Mouse (Mus musculus): ENCODE data around the gene Gm17324. TPM values are rescaled to one million over a fixed set of nuclear protein-coding genes. Genes with fewer than 3 reads are reported as not detected.

Gene Gm17324
- polyA plus RNA-seq, 1 experiment from 2014 or later = 0.70 TPM

DNA sequence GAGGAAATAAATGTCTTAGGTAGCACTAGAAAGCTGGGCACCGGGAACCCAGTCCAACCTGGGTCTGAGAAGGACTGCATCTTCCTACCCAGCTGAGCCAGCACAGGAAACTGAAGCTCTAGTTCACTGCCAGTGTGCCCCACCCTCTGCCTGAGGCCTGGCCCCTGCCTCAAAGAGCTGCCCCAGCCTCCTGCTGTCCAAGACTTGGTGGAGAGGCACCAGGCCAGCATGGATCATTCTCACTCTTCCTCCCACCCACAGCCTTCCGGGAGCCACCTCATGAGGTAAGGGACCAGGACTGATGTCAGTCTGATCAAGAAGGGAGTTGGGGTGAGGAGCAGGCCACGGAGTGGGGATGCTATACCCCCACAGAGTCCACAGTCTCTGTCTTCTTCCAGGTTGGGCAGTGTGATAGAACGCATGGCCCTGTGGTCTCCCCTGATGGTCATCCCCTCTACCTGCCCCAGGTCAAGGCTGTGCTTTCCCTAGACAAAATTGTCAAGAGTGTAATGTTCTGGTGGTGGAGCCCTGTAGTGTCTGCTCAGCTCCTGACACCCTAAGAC lies 19.6 kb downstream of the Gm17324 start:
- no peak for TF ChIP-seq CTCF (IDR thresholded peaks at IDR 0.05; ENCODE audit: low read depth)
- Histone ChIP-seq H3K4me2 (ENCODE audit: low read length) (no peak overlapping the region), H3K4me3 (replicated peaks; ENCODE audit: low read depth, low read length) (no peak overlapping the region), H3K9ac (ENCODE audit: low read depth, low read length) (no peak overlapping the region), H3K4me1 (replicated peaks; ENCODE audit: insufficient read depth, low read length) (no peaks in the 10 kb centered on the region), H3K9me3 (replicated peaks; ENCODE audit: low read length) (no peaks in the 10 kb centered on the region), H3K27ac (no peak overlapping the region), H3K27me3 (ENCODE audit: insufficient read depth, low read length) (no peaks in the 10 kb centered on the region), H3K36me3 (ENCODE audit: insufficient read depth, low read length) (no peaks in the 10 kb centered on the region)
- WGBS = 85% methylated on average over 4 of the region's 4 CpGs
- ATAC-seq (replicated peaks; ENCODE audit: low FRiP score, low read depth) = no peak
- no peak for DNase-seq (ENCODE audit: low spot score)

- no peak overlapping the region for H3K27ac ChIP-seq
- H3K4me3 ChIP-seq (replicated peaks; ENCODE audit: low read depth, low read length) = no peak overlapping the region
- no peaks in the 10 kb centered on the region for H3K27me3 ChIP-seq (ENCODE audit: insufficient read depth, low read length)
- no peak overlapping the region for H3K4me2 ChIP-seq (ENCODE audit: low read length)
- TF ChIP-seq CTCF (IDR thresholded peaks at IDR 0.05; ENCODE audit: low read depth) = no peak
- H3K9me3 ChIP-seq (replicated peaks; ENCODE audit: low read length) = no peaks in the 10 kb centered on the region
- 0 out of 2 replicates have a peak, but pooled peaks have one; percentile 17 for ATAC-seq (replicated peaks; ENCODE audit: low FRiP score, low read depth)
- no peaks in the 10 kb centered on the region for H3K4me1 ChIP-seq (replicated peaks; ENCODE audit: insufficient read depth, low read length)
- H3K36me3 ChIP-seq (ENCODE audit: insufficient read depth, low read length) = no peaks in the 10 kb centered on the region
- DNase-seq (ENCODE audit: low spot score) = no peak
- H3K9ac ChIP-seq (ENCODE audit: low read depth, low read length) = no peak overlapping the region
- 49% methylated on average over 6 of the region's 6 CpGs for WGBS
Measured at GRCm38 (mm10) chr9:78428185-78428584, 20.4 kb downstream of the Gm17324 start.

GRCm38 (mm10) chr9:78427362-78427781 lies 21.2 kb downstream of the Gm17324 start:
- peak overlapping the region; percentile 24; the same call in 1 of the 2 replicates for H3K4me3 ChIP-seq (replicated peaks; ENCODE audit: low read depth, low read length)
- no peak for TF ChIP-seq CTCF (IDR thresholded peaks at IDR 0.05; ENCODE audit: low read depth)
- peak overlapping the region; percentile 66 for H3K4me2 ChIP-seq (ENCODE audit: low read length)
- DNase-seq (ENCODE audit: low spot score) (no peak), ATAC-seq (replicated peaks; ENCODE audit: low FRiP score, low read depth) (peak; percentile 33; the same call in 1 of the 2 replicates)
- 36% methylated on average over 24 of the region's 27 CpGs for WGBS
- no peaks in the 10 kb centered on the region for H3K9me3 ChIP-seq (replicated peaks; ENCODE audit: low read length)
- no peaks in the 10 kb centered on the region for H3K36me3 ChIP-seq (ENCODE audit: insufficient read depth, low read length)
- H3K27me3 ChIP-seq (ENCODE audit: insufficient read depth, low read length) = no peaks in the 10 kb centered on the region
- no peaks in the 10 kb centered on the region for H3K4me1 ChIP-seq (replicated peaks; ENCODE audit: insufficient read depth, low read length)
- no peak overlapping the region for H3K27ac ChIP-seq
- H3K9ac ChIP-seq (ENCODE audit: low read depth, low read length) = 0 out of 2 replicates have a peak overlapping the region, but pooled peaks have one; percentile 18

GRCm38 (mm10) chr9:78401596-78401995 lies 47.0 kb downstream of the Gm17324 start:
- 97% methylated on average over 7 of the region's 7 CpGs for WGBS
- H3K9me3 ChIP-seq (replicated peaks; ENCODE audit: low read length) = no peaks in the 10 kb centered on the region
- ATAC-seq (replicated peaks; ENCODE audit: low FRiP score, low read depth) (no peak), DNase-seq (ENCODE audit: low spot score) (no peak)
- no peak overlapping the region for H3K9ac ChIP-seq (ENCODE audit: low read depth, low read length)
- no peaks in the 10 kb centered on the region for H3K36me3 ChIP-seq (ENCODE audit: insufficient read depth, low read length)
- no peaks in the 10 kb centered on the region for H3K4me1 ChIP-seq (replicated peaks; ENCODE audit: insufficient read depth, low read length)
- H3K4me2 ChIP-seq (ENCODE audit: low read length) = no peak overlapping the region
- 0 out of 2 replicates have a peak, but pooled peaks cover 4% of the 10 kb centered on the region for H3K27me3 ChIP-seq (ENCODE audit: insufficient read depth, low read length)
- no peak overlapping the region for H3K4me3 ChIP-seq (replicated peaks; ENCODE audit: low read depth, low read length)
- TF ChIP-seq CTCF (IDR thresholded peaks at IDR 0.05; ENCODE audit: low read depth) = no peak
- H3K27ac ChIP-seq = no peak overlapping the region

DNA sequence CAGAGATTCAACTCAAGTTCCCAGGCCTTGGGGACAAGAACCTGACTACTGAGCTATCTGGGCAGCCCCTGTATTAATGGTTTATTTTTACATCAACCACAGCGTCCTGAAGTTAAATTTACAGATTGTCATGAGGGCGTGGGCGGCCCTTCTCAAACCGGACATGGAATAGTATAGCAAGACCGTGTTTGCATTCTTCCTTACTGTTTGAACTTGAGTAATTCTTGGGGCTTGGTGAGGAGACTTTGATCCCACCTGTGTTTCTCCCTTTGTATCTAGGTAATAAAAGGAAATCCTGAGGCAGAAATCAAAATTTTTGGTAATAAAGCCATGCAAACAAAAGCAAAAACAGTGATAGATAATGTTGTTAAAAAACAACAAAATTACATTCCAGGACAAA lies 48.0 kb downstream of the Gm17324 start:
- Histone ChIP-seq H3K9me3 (replicated peaks; ENCODE audit: low read length) (no peaks in the 10 kb centered on the region), H3K27me3 (ENCODE audit: insufficient read depth, low read length) (peaks cover 11% of the 10 kb centered on the region; the same call in 1 of the 2 replicates), H3K4me1 (replicated peaks; ENCODE audit: insufficient read depth, low read length) (peaks cover 6% of the 10 kb centered on the region), H3K9ac (ENCODE audit: low read depth, low read length) (no peak overlapping the region), H3K4me2 (ENCODE audit: low read length) (no peak overlapping the region), H3K4me3 (replicated peaks; ENCODE audit: low read depth, low read length) (no peak overlapping the region), H3K36me3 (ENCODE audit: insufficient read depth, low read length) (no peaks in the 10 kb centered on the region), H3K27ac (no peak overlapping the region)
- 65% methylated on average over 5 of the region's 5 CpGs for WGBS
- TF ChIP-seq CTCF (IDR thresholded peaks at IDR 0.05; ENCODE audit: low read depth) = no peak
- ATAC-seq (replicated peaks; ENCODE audit: low FRiP score, low read depth) (no peak), DNase-seq (ENCODE audit: low spot score) (no peak)

Small RNAs within 50 kb of the gene (microRNA-seq; reads per million reads assigned to microRNA genes)
- not detected for gene Gm26377

Other genes starting within 250 kb of the Gm17324 start
- 23.4 and 33.9 TPM in 2 replicates for gene Gsta1, start 218.1 kb downstream of the Gm17324 start, polyA plus RNA-seq (2015; fragmentation: Nextera tagmentation; extraction: Ambion mirVana)
- gene Gm3776, start 191.7 kb downstream of the Gm17324 start, polyA plus RNA-seq (2015; fragmentation: Nextera tagmentation; extraction: Ambion mirVana) = 8.4 and 10.3 TPM in 2 replicates
- 77.2 and 80.9 TPM in 2 replicates for gene Gm10639, start 158.9 kb downstream of the Gm17324 start, polyA plus RNA-seq (2015; fragmentation: Nextera tagmentation; extraction: Ambion mirVana)
- not detected in 2 replicates for gene Omt2a, start 134.0 kb downstream of the Gm17324 start, polyA plus RNA-seq (2015; fragmentation: Nextera tagmentation; extraction: Ambion mirVana)
- gene Omt2b, start 121.2 kb downstream of the Gm17324 start, polyA plus RNA-seq (2015; fragmentation: Nextera tagmentation; extraction: Ambion mirVana) = not detected in 2 replicates
- 301 and 320 TPM in 2 replicates for gene Gsta2, start 93.0 kb downstream of the Gm17324 start, polyA plus RNA-seq (2015; fragmentation: Nextera tagmentation; extraction: Ambion mirVana)
- gene Dppa5a, start 80.6 kb downstream of the Gm17324 start, polyA plus RNA-seq (2015; fragmentation: Nextera tagmentation; extraction: Ambion mirVana) = 0.20 and 0.24 TPM in 2 replicates
- gene Ooep, start 70.1 kb downstream of the Gm17324 start, polyA plus RNA-seq (2015; fragmentation: Nextera tagmentation; extraction: Ambion mirVana) = 2.9 and 3.0 TPM in 2 replicates
- 0.22 TPM in 2 replicates for gene Ddx43, start 53.0 kb downstream of the Gm17324 start, polyA plus RNA-seq (2015; fragmentation: Nextera tagmentation; extraction: Ambion mirVana)
- 1.4 and 1.8 TPM in 2 replicates for gene Cgas, start 5.5 kb downstream of the Gm17324 start, polyA plus RNA-seq (2015; fragmentation: Nextera tagmentation; extraction: Ambion mirVana)
- gene Mto1, start 578 bp downstream of the Gm17324 start, polyA plus RNA-seq (2015; fragmentation: Nextera tagmentation; extraction: Ambion mirVana) = 20.8 and 24.4 TPM in 2 replicates
- 4,583 and 4,728 TPM in 2 replicates for gene Eef1a1, start 40.4 kb upstream of the Gm17324 start, polyA plus RNA-seq (2015; fragmentation: Nextera tagmentation; extraction: Ambion mirVana)
- 17.7 and 20.4 TPM in 2 replicates for gene Slc17a5, start 139.3 kb upstream of the Gm17324 start, polyA plus RNA-seq (2015; fragmentation: Nextera tagmentation; extraction: Ambion mirVana)
- gene Cd109, start 166.8 kb upstream of the Gm17324 start, polyA plus RNA-seq (2015; fragmentation: Nextera tagmentation; extraction: Ambion mirVana) = 4.3 and 4.8 TPM in 2 replicates